Mouse (Mus musculus) hindbrain, embryonic 12.5 days (tissue): ENCODE measurements at regions not wholly inside any gene's neighbourhood (a gene's known extent, or its start where the extent isn't known, plus 50 kb on each side); places are given as distances from the start of the nearest gene placed in this dataset.

Source experiments
- ATAC-seq: fragments of 200-750 bp; cut with Nextera tagmentation; 2 replicates; pipeline ENCODE4 v1.8.0; 2017; ENCODE audit warnings: moderate TSS enrichment; ENCODE audit not compliant: low FRiP score
- H3K27ac ChIP-seq: fragments of 300-500 bp; sonication (generic); 2 replicates; pipeline ENCODE4 v1.5.1; 2016; ENCODE audit warnings: mild to moderate bottlenecking
- H3K27me3 ChIP-seq: fragments of 300-500 bp; sonication (generic); 2 replicates; pipeline ENCODE4 v1.6.1; 2016; ENCODE audit warnings: mild to moderate bottlenecking
- H3K36me3 ChIP-seq: fragments of 300-500 bp; sonication (generic); 2 replicates; pipeline ENCODE4 v1.6.1; 2016; ENCODE audit warnings: mild to moderate bottlenecking
- H3K4me1 ChIP-seq: fragments of 300-500 bp; sonication (generic); 2 replicates; pipeline ENCODE4 v1.6.1; 2016
- H3K4me2 ChIP-seq: fragments of 300-500 bp; sonication (generic); replicated peaks from 2 replicates; pipeline ENCODE4 v1.6.1; 2016; ENCODE audit warnings: mild to moderate bottlenecking
- H3K4me3 ChIP-seq: fragments of 300-500 bp; sonication (generic); 2 replicates; pipeline ENCODE4 v1.5.1; 2016; ENCODE audit warnings: mild to moderate bottlenecking
- H3K9ac ChIP-seq: fragments of 300-500 bp; sonication (generic); 2 replicates; pipeline ENCODE4 v1.6.1; 2016; ENCODE audit warnings: mild to moderate bottlenecking, moderate library complexity
- H3K9me3 ChIP-seq: fragments of 300-500 bp; sonication (generic); replicated peaks from 2 replicates; pipeline ENCODE4 v1.6.1; 2016; ENCODE audit warnings: mild to moderate bottlenecking
- WGBS: fragments of 180-500 bp; shearing (Covaris S2); methylation state at CpG from one replicate; pipeline ENCODE4 v1.1.7; 2016; 5-methylcytosine and 5-hydroxymethylcytosine counted together

DNA sequence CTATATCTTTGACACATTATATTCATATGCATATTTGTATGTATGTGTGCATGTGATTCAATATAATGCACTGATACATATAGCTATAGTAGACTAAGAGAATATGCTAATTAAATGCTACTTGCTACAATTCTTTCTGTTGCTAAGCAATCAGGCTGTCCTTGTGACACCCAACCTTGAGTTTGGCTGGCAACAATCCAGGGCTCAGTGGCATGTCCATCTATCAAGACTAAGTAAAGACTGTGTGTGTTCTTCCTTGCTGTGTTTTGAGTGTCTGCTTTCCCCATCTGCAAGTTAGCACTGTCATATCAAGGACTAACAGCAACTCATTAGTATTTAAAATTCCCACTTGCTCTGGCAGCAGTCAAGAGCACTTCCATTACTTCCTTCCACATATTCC is 301.2 kb upstream of the Chl1 start:
- H3K4me1 ChIP-seq = peaks cover 7% of the 10 kb centered on the region
- H3K4me2 ChIP-seq = no peak overlapping the region
- ATAC-seq = peak; percentile 66
- H3K9ac ChIP-seq = no peak overlapping the region
- H3K9me3 ChIP-seq = no peaks in the 10 kb centered on the region
- H3K4me3 ChIP-seq = no peak overlapping the region
- H3K27me3 ChIP-seq = no peaks in the 10 kb centered on the region
- H3K27ac ChIP-seq = no peak overlapping the region
- no peaks in the 10 kb centered on the region for H3K36me3 ChIP-seq

DNA sequence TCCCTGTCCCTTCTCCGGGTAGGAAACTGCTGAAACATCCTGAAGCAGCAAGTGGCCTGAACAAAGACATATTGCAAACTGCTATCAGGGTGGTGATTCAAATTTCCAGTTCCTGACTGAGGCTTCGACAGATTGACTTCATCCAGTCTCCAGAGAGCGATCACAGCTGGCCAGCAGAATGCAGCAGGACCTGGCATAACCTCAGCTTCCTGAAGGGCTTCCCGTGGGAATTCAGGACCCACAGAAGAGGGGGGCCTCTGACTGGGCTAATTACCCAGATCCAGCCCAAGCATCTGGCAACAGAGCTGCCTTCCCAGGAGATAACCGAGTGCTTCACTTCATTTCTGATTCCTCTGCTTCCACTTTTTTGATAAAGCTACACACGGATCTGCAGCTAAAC is 297.2 kb upstream of the Chl1 start:
- Histone ChIP-seq H3K9me3 (no peaks in the 10 kb centered on the region), H3K9ac (no peak overlapping the region), H3K36me3 (no peaks in the 10 kb centered on the region), H3K4me2 (no peak overlapping the region), H3K27me3 (no peaks in the 10 kb centered on the region), H3K4me1 (peaks cover 7% of the 10 kb centered on the region), H3K4me3 (no peak overlapping the region), H3K27ac (no peak overlapping the region)
- peak; percentile 64; the same call in 1 of the 2 replicates for ATAC-seq
- 48% methylated on average over 6 of the region's 6 CpGs for WGBS

DNA sequence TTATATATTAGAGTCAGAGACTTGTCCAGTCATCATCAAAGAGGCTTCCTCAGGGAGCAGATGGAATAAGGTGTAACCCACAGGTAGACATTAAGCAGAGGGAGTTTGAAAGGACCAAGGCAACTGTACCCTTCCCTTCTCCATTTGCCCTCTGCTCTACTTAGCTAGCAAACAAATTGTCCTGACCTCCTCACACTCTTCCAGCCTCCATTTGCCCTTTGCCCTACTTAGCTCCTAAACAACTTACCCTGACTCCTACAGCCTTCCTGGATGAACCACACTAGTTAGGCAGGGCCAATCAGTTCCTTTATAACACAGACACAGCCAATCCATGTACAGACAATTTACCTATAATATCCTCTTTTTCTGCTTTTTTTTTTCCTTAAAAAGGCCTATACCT is 273.5 kb upstream of the Chl1 start:
- no peak for ATAC-seq
- Histone ChIP-seq H3K27ac (no peak overlapping the region), H3K4me3 (no peak overlapping the region)

GRCm38 (mm10) chr6:103268984-103269383 is 241.4 kb upstream of the Chl1 start:
- Histone ChIP-seq H3K4me3 (no peak overlapping the region), H3K4me1 (no peaks in the 10 kb centered on the region), H3K9me3 (no peaks in the 10 kb centered on the region), H3K9ac (no peak overlapping the region), H3K27ac (no peak overlapping the region), H3K27me3 (no peaks in the 10 kb centered on the region), H3K36me3 (no peaks in the 10 kb centered on the region), H3K4me2 (no peak overlapping the region)
- WGBS = 87% methylated on average over 5 of the region's 5 CpGs
- ATAC-seq = no peak

More for the DNA sequence above, 273.5 kb upstream of the Chl1 start:
- Histone ChIP-seq H3K4me2 (no peak overlapping the region), H3K4me1 (no peaks in the 10 kb centered on the region), H3K36me3 (no peaks in the 10 kb centered on the region), H3K27me3 (no peaks in the 10 kb centered on the region), H3K9ac (no peak overlapping the region), H3K9me3 (no peaks in the 10 kb centered on the region)

DNA sequence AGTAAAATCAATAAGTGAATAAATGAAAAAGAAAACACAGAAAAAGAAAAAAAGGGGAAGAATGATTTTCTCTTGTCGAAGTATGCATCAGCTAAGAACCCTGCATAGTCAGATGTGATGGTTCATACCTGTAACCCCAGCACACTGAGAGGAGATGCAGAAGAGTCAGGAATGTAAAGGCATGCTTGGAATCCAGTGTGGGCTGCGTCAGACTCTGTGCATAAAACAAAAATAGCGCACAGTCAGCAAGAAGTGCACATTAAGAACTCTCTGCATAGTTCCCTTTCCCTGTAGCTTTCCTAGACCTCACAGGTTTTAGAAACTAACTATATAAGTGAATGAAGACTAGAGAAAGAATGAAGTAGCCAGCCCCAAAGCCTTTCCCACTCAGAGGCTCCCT is 238.2 kb upstream of the Chl1 start:
- Histone ChIP-seq H3K27me3 (no peaks in the 10 kb centered on the region), H3K4me3 (no peak overlapping the region), H3K27ac (no peak overlapping the region), H3K4me1 (no peaks in the 10 kb centered on the region), H3K9me3 (no peaks in the 10 kb centered on the region), H3K9ac (no peak overlapping the region), H3K36me3 (no peaks in the 10 kb centered on the region), H3K4me2 (no peak overlapping the region)
- no peak for ATAC-seq
- 74% methylated on average over 3 of the region's 3 CpGs for WGBS

DNA sequence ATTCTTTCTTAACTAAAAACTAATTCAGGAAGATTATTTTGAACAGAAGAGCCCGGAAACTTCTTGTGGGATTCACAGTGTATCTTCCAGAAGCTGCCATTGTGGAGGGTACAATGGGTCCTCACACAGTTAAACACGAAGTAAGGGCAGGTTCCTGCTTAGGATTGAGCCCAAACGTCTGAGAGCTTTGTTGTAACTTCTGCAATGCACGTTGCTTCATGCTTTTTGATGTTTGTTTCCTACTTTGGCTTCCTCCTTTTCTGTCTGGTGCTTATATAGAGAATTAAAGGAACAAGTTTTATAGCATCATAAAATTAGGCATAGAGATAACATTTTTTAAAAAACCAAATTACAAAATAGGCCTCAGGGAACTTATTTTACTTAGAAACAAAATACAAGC is 235.3 kb upstream of the Chl1 start:
- Histone ChIP-seq H3K9ac (no peak overlapping the region), H3K36me3 (no peaks in the 10 kb centered on the region), H3K27me3 (no peaks in the 10 kb centered on the region), H3K4me3 (no peak overlapping the region), H3K4me2 (no peak overlapping the region), H3K4me1 (no peaks in the 10 kb centered on the region), H3K27ac (no peak overlapping the region), H3K9me3 (no peaks in the 10 kb centered on the region)
- ATAC-seq = no peak
- WGBS = 69% methylated on average over 4 of the region's 4 CpGs

DNA sequence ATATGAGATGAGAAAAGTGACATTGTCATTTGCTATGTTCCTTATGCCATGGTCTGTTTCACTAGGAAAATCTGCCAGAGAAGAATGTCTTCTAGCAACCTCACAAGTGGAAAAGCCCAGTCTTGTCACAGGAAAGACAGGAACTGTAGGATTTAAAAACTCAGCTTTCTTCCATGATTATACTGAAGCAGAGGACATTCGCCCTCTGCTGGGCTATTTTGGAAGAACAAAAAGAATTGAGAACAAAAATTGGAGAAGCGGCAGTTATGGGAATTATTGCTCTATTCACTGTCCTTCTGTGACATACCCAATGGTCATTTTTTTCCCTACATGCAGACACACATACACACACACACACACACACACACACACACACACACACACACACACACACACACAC is 234.9 kb upstream of the Chl1 start:
- H3K4me3 ChIP-seq = no peak overlapping the region
- H3K27ac ChIP-seq = no peak overlapping the region
- 39% methylated on average over 2 of the region's 2 CpGs for whole genome bisulfite sequencing

DNA sequence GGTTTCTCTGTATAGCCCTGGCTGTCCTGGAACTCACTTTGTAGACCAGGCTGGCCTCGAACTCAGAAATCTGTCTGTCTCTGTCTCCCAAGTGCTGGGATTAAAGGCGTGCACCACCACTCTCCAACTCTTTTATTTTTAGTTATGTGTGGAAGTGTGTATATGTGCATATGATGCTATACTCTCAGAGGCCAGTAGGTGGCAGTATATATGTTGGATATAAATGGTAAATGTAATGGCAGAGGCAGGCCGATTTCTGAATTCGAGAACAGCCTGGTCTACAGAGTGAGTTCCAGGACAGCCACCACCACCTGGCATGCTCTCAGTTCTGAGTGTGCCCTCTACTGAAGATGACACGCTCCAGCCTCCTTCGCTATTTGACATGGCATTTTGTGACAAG is 214.4 kb upstream of the Chl1 start:
- Histone ChIP-seq H3K36me3 (no peaks in the 10 kb centered on the region), H3K9me3 (no peaks in the 10 kb centered on the region), H3K9ac (no peak overlapping the region), H3K27ac (no peak overlapping the region), H3K27me3 (no peaks in the 10 kb centered on the region), H3K4me3 (no peak overlapping the region), H3K4me1 (no peaks in the 10 kb centered on the region), H3K4me2 (no peak overlapping the region)
- no peak for ATAC-seq
- WGBS = 92% methylated on average over 6 of the region's 6 CpGs

More for the DNA sequence above, 234.9 kb upstream of the Chl1 start:
- no peak for ATAC-seq
- Histone ChIP-seq H3K4me2 (no peak overlapping the region), H3K9me3 (no peaks in the 10 kb centered on the region), H3K36me3 (no peaks in the 10 kb centered on the region), H3K9ac (no peak overlapping the region), H3K4me1 (no peaks in the 10 kb centered on the region), H3K27me3 (no peaks in the 10 kb centered on the region)

DNA sequence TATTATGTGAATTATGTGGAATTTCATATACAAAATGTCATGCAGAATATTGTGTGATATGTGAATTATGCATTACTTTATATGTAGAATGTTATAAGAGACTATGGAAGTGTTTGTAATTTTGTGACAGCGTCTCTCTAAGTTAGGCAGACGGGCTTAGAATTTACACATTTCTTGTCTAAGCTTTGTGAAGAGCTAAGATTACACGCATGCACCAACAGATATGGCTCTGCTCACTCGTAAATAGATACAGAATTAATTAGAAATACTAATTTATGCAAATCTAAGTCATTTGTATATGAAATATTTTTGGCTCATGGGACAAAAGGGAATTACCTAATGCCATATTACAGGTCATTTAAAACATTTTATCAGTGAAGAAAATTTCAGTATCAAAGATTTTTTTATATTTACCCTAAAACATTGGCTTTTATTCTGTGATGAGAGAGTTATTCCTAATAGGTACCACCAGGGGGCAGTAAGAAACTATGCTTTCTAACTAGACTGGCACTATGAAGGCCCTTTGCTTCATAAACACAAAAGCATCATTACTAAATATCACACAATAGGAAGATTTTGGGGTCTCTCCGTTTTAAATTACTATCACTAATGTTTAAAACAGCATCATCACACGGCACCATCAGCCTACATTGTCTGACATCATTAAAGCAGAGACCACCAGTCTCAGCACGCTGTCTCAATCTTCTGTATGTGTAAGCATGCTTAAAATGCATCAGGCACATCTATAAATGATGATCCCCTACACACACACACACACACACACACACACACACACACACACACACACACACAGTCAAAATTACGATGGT is 203.8 kb upstream of the Chl1 start:
- 42% methylated on average over 8 of the region's 8 CpGs for WGBS
- peak; percentile 76 for ATAC-seq
- no peaks in the 10 kb centered on the region for H3K36me3 ChIP-seq

GRCm38 (mm10) chr6:103307250-103307580 is 203.2 kb upstream of the Chl1 start:
- Histone ChIP-seq H3K4me2 (no peak overlapping the region), H3K27ac (peak overlapping the region; percentile 56), H3K9ac (no peak overlapping the region), H3K4me1 (peaks cover 3% of the 10 kb centered on the region; the same call in 1 of the 2 replicates), H3K27me3 (no peaks in the 10 kb centered on the region), H3K9me3 (no peaks in the 10 kb centered on the region), H3K36me3 (no peaks in the 10 kb centered on the region), H3K4me3 (no peak overlapping the region)
- 20% methylated on average over 3 of the region's 3 CpGs for WGBS
- ATAC-seq = peak; percentile 71

More for the DNA sequence above, 203.8 kb upstream of the Chl1 start:
- Histone ChIP-seq H3K9ac (no peak overlapping the region), H3K9me3 (no peaks in the 10 kb centered on the region), H3K27me3 (no peaks in the 10 kb centered on the region), H3K27ac (peak overlapping the region; percentile 56), H3K4me2 (no peak overlapping the region), H3K4me1 (no peaks in the 10 kb centered on the region; the same call in 1 of the 2 replicates), H3K4me3 (no peak overlapping the region)

- Histone ChIP-seq H3K4me3 (no peak overlapping the region), H3K9ac (no peak overlapping the region), H3K36me3 (no peaks in the 10 kb centered on the region), H3K9me3 (no peaks in the 10 kb centered on the region), H3K4me2 (no peak overlapping the region), H3K4me1 (peaks cover 13% of the 10 kb centered on the region), H3K27me3 (no peaks in the 10 kb centered on the region), H3K27ac (peak overlapping the region; percentile 26; the same call in 1 of the 2 replicates)
- no peak for ATAC-seq
- WGBS = 66% methylated on average over 6 of the region's 6 CpGs
Measured at GRCm38 (mm10) chr6:103312149-103312548, 198.2 kb upstream of the Chl1 start.

DNA sequence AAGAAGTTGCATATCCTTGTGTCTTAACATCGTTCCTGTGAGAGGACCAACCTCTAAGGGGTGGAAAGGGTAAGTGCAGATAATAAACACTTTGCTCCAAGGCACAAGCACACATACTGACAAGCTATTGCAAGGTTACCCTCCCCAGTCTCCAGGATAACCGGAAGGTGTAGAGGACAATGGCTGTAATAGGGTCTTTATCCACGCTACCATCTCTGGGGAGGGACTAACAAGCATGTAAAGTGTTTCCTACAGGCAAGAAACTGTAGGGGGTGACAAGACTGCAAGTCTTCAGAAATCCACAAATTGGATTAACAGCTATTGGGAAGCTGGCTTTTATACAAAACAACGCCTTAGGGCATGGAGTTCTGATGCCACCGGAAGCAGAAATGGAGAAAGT is 197.5 kb upstream of the Chl1 start:
- no peaks in the 10 kb centered on the region for H3K36me3 ChIP-seq
- H3K9ac ChIP-seq = no peak overlapping the region
- H3K4me2 ChIP-seq = no peak overlapping the region
- H3K9me3 ChIP-seq = no peaks in the 10 kb centered on the region
- peaks cover 13% of the 10 kb centered on the region for H3K4me1 ChIP-seq
- H3K4me3 ChIP-seq = no peak overlapping the region
- ATAC-seq = peak; percentile 61; the same call in 1 of the 2 replicates
- no peaks in the 10 kb centered on the region for H3K27me3 ChIP-seq
- WGBS = 50% methylated on average over 5 of the region's 5 CpGs
- H3K27ac ChIP-seq = no peak overlapping the region

DNA sequence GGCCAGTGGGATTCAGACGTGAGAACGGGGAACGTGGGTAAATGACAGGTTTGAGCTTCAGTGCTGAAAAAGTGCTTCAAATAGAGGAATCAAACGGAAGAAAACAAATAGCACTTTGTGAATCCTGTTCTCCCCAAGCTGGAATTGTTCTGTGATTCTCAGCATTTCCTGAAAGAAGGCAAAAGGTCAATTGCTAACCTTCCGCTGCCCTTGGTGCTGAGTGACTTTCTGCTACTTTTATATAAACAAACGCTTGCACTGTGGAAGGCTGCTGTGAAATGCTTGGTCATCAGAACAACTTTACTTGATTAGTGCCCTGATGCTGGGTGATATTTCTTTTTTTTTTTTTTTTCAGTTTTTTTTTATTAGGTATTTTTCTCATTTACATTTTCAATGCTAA is 192.3 kb upstream of the Chl1 start:
- Histone ChIP-seq H3K27ac (no peak overlapping the region), H3K27me3 (no peaks in the 10 kb centered on the region), H3K9ac (no peak overlapping the region), H3K4me2 (no peak overlapping the region), H3K36me3 (no peaks in the 10 kb centered on the region), H3K4me3 (no peak overlapping the region), H3K9me3 (no peaks in the 10 kb centered on the region), H3K4me1 (peaks cover 9% of the 10 kb centered on the region; the same call in 1 of the 2 replicates)
- 18% methylated on average over 6 of the region's 6 CpGs for WGBS
- no peak for ATAC-seq
